Mouse (Mus musculus) hindbrain, embryonic 16.5 days (tissue): ENCODE data around the gene Plpp7. TPM values are rescaled to one million over a fixed set of nuclear protein-coding genes. Genes with fewer than 3 reads are reported as not detected.

Experiments
- ATAC-seq: fragments of 200-750 bp; cut with Nextera tagmentation; 2 replicates; pipeline ENCODE4 v1.8.0; 2017; ENCODE audit warnings: moderate TSS enrichment, moderate library complexity
- H3K27ac ChIP-seq: fragments of 300-500 bp; sonication (generic); 2 replicates; pipeline ENCODE4 v1.5.1; 2014; ENCODE audit warnings: low read depth, mild to moderate bottlenecking, control low read depth, low read length, moderate library complexity
- H3K27me3 ChIP-seq: fragments of 300-500 bp; sonication (generic); replicated peaks from 2 replicates; pipeline ENCODE4 v1.6.1; 2014; ENCODE audit warnings: low read length; ENCODE audit not compliant: control insufficient read depth, insufficient read depth
- H3K36me3 ChIP-seq: fragments of 300-500 bp; sonication (generic); 2 replicates; pipeline ENCODE4 v1.6.1; 2014; ENCODE audit warnings: mild to moderate bottlenecking, low read length, moderate library complexity, mixed read lengths; ENCODE audit not compliant: control insufficient read depth, insufficient read depth
- H3K4me1 ChIP-seq: fragments of 300-500 bp; sonication (generic); 2 replicates; pipeline ENCODE4 v1.6.1; 2014; ENCODE audit warnings: low read depth, low read length; ENCODE audit not compliant: control insufficient read depth, insufficient read depth
- H3K4me2 ChIP-seq: fragments of 300-500 bp; sonication (generic); 2 replicates; pipeline ENCODE4 v1.6.1; 2014; ENCODE audit warnings: mild to moderate bottlenecking, low read length, control low read depth, moderate library complexity
- H3K4me3 ChIP-seq: fragments of 300-500 bp; sonication (generic); 2 replicates; pipeline ENCODE4 v1.5.1; 2014; ENCODE audit warnings: mild to moderate bottlenecking, low read length, control low read depth, moderate library complexity
- H3K9ac ChIP-seq: fragments of 300-500 bp; sonication (generic); 2 replicates; pipeline ENCODE4 v1.6.1; 2014; ENCODE audit warnings: low read depth, mild to moderate bottlenecking, control low read depth, low read length, moderate library complexity
- H3K9me3 ChIP-seq: fragments of 300-500 bp; sonication (generic); 2 replicates; pipeline ENCODE4 v1.6.1; 2014; ENCODE audit warnings: mild to moderate bottlenecking, low read length, moderate library complexity; ENCODE audit not compliant: control insufficient read depth
- WGBS: fragments of 180-500 bp; shearing (Covaris S2); extraction: QIAGEN DNeasy Blood & Tissue Kit; methylation state at CpG from one replicate; pipeline ENCODE4 v1.1.7; 2014; 5-methylcytosine and 5-hydroxymethylcytosine counted together
- polyA plus RNA-seq: library from polyadenylated mRNA; unstranded; fragments of >200 nt; fragmentation: Nextera tagmentation; extraction: Ambion mirVana; gene quantifications from 2 replicates; pipeline ENCODE4 v1.2.1, GENCODE M21; 2015

Plpp7 gene
- polyA plus RNA-seq, 1 experiment from 2014 or later = 31.1 TPM

DNA sequence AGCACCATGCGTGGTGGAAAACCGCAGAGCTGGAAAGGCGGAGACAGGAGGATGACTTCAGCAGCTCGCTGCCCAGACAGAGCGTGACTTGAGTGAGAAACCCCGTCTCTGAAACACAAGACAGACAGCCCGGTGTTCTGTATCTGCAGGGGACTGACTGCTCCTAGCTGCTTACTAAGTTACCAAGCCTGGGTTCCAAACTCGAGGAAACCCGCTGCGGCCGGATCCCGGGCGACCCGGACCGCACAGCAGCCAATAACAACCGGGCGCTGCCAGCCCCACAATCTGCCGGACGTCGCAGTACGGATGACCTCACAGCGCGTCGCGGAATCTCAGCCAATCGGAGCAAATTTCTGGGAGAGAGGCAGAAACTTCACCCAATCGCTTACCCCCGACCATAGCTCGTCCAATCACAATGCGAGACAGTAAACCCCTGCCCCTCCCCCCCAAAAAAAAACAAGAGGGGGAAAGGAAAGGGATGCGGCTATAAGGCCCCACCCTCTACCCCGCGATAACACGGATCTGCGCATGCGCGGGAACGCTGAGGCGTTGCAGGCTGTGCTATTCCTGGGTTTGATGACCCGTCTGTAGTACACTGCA lies 42.4 kb downstream of the Plpp7 start:
- H3K4me1 ChIP-seq = peaks cover 4% of the 10 kb centered on the region; the same call in 1 of the 2 replicates
- no peaks in the 10 kb centered on the region for H3K27me3 ChIP-seq
- no peaks in the 10 kb centered on the region for H3K9me3 ChIP-seq
- 0% methylated on average over 40 of the region's 40 CpGs for WGBS
- peak overlapping the region; percentile 83 for H3K4me2 ChIP-seq
- H3K27ac ChIP-seq = peak overlapping the region; percentile 84
- no peaks in the 10 kb centered on the region for H3K36me3 ChIP-seq
- peak overlapping the region; percentile 55 for H3K4me3 ChIP-seq
- H3K9ac ChIP-seq = peak overlapping the region; percentile 73
- peak; percentile 98 for ATAC-seq

DNA sequence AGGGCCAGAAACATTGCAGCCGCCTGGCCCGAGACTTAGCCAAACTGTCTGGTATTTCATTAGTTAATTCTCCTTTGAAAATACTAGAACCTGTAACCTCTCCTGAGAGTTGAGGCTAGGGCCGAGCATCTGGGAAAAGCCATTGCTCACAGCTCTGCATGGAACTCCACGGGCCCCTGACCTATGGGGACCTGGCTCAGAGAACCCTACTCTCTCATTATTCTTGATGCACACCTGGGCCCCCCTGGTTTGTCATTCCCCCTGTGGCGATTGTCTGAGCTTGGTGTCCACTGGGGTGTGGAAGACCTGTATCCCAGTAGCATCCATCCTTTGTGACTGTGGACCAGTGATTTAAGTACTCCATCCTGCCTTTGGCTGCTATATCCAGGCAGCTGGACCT lies 44.0 kb downstream of the Plpp7 start:
- no peak overlapping the region for H3K9ac ChIP-seq
- H3K27ac ChIP-seq = no peak overlapping the region
- no peaks in the 10 kb centered on the region for H3K9me3 ChIP-seq
- H3K4me2 ChIP-seq = no peak overlapping the region
- H3K4me1 ChIP-seq = peaks cover 4% of the 10 kb centered on the region; the same call in 1 of the 2 replicates
- no peak for ATAC-seq
- H3K4me3 ChIP-seq = no peak overlapping the region
- H3K36me3 ChIP-seq = no peaks in the 10 kb centered on the region
- H3K27me3 ChIP-seq = no peaks in the 10 kb centered on the region
- WGBS = 81% methylated on average over 5 of the region's 5 CpGs

- H3K9ac ChIP-seq = peak overlapping the region; percentile 13; the same call in 1 of the 2 replicates
- no peaks in the 10 kb centered on the region for H3K27me3 ChIP-seq
- H3K4me1 ChIP-seq = peaks cover 4% of the 10 kb centered on the region; the same call in 1 of the 2 replicates
- no peak overlapping the region for H3K27ac ChIP-seq
- 15% methylated on average over 4 of the region's 4 CpGs for WGBS
- H3K9me3 ChIP-seq = no peaks in the 10 kb centered on the region
- no peak overlapping the region for H3K4me2 ChIP-seq
- no peaks in the 10 kb centered on the region for H3K36me3 ChIP-seq
- ATAC-seq = no peak
- H3K4me3 ChIP-seq = no peak overlapping the region
Observed at GRCm38 (mm10) chr2:32140498-32140934, 45.2 kb downstream of the Plpp7 start.

- 80% methylated on average over 6 of the region's 6 CpGs for WGBS
- Histone ChIP-seq H3K4me3 (no peak overlapping the region), H3K9ac (no peak overlapping the region), H3K36me3 (no peaks in the 10 kb centered on the region), H3K4me2 (no peak overlapping the region), H3K27me3 (no peaks in the 10 kb centered on the region), H3K27ac (no peak overlapping the region), H3K9me3 (no peaks in the 10 kb centered on the region), H3K4me1 (peaks cover 4% of the 10 kb centered on the region; the same call in 1 of the 2 replicates)
- no peak for ATAC-seq
Observed at GRCm38 (mm10) chr2:32141602-32142001, 46.3 kb downstream of the Plpp7 start.

GRCm38 (mm10) chr2:32142368-32142767 lies 47.0 kb downstream of the Plpp7 start:
- Histone ChIP-seq H3K9me3 (no peaks in the 10 kb centered on the region), H3K4me3 (no peak overlapping the region), H3K27ac (no peak overlapping the region), H3K4me2 (no peak overlapping the region), H3K4me1 (no peaks in the 10 kb centered on the region; the same call in 1 of the 2 replicates), H3K36me3 (no peaks in the 10 kb centered on the region), H3K9ac (no peak overlapping the region), H3K27me3 (no peaks in the 10 kb centered on the region)
- WGBS = 66% methylated on average over 6 of the region's 6 CpGs
- ATAC-seq = no peak

DNA sequence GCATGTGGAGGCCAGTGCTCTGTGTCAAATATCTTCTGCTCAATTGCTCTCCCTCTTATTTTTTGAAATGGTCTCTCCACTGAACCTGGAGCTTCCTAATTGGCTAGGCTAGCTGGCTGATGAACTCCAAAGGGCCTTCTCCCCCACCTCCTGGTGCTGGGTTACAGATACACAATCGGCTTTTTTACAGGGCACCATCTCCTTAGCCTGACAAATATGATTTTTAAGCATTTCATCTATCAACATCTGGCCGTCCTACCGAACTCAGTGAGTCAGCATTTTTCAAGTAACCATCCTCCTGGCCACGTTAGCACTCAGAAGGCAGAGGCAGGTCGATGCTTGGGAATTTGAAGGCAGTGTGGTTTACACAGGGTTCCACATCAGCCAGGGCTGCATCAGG lies 49.3 kb downstream of the Plpp7 start:
- 92% methylated on average over 5 of the region's 5 CpGs for WGBS
- Histone ChIP-seq H3K9ac (no peak overlapping the region), H3K27me3 (no peaks in the 10 kb centered on the region), H3K4me1 (no peaks in the 10 kb centered on the region), H3K27ac (no peak overlapping the region), H3K4me2 (no peak overlapping the region), H3K36me3 (no peaks in the 10 kb centered on the region), H3K9me3 (no peaks in the 10 kb centered on the region), H3K4me3 (no peak overlapping the region)
- no peak for ATAC-seq

DNA sequence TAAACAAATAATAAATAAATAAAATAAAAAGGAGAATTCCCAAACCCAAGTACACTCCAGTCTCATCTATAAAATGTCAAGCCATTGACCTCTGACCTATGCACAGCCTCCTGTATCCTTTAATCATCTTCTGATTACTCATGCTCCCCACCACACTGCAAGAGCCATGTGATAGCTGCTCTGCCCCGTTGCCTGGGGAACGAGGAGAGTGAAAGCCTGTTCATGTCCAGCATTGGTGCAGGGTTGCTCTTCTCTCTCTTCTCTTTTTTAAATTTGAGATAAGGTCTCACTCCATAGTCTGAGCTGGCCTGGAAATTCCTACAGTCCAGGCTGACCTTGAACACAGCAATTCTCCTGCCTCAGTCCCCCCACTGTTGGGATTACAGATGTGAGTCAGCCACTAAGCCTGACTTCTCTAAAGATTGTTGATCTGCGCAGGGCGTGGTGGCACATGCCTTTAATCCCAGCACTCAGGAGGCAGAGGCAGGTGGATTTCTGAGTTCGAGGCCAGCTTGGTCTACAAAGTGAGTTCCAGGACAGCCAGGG lies 51.4 kb downstream of the Plpp7 start:
- Histone ChIP-seq H3K4me2 (no peak overlapping the region), H3K27ac (no peak overlapping the region), H3K9me3 (no peaks in the 10 kb centered on the region), H3K27me3 (no peaks in the 10 kb centered on the region), H3K4me3 (no peak overlapping the region), H3K36me3 (no peaks in the 10 kb centered on the region), H3K4me1 (peaks cover 6% of the 10 kb centered on the region), H3K9ac (no peak overlapping the region)
- ATAC-seq = no peak
- WGBS = 79% methylated on average over 5 of the region's 5 CpGs

DNA sequence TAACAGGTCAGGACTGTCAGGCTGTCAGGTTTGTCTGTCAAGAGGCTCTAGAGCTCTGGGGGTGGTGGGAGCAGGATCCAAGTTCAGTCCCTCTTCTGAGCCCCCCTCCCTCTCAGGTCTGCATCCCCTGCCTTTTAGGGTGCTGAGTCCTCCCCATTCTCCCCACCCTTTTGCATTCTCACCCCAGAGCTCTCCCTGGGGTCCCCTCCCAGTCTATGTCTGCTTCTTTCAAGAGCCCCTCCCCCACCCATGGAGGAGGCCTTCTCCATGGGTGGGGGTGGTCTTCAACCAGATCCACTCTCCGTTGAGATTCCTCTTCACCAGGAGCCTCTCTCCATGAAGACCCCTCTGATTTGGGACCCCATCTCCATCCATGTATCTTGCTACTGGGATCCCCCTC lies 54.8 kb downstream of the Plpp7 start:
- Histone ChIP-seq H3K9me3 (no peaks in the 10 kb centered on the region), H3K9ac (peak overlapping the region; percentile 98), H3K4me2 (peak overlapping the region; percentile 87), H3K27me3 (no peaks in the 10 kb centered on the region), H3K4me3 (peak overlapping the region; percentile 77), H3K36me3 (no peaks in the 10 kb centered on the region), H3K4me1 (peaks cover 33% of the 10 kb centered on the region), H3K27ac (peak overlapping the region; percentile 99)
- no peak for ATAC-seq
- WGBS = 21% methylated on average over 1 of the region's 1 CpGs

- H3K4me3 ChIP-seq = peak overlapping the region; percentile 77
- H3K36me3 ChIP-seq = no peaks in the 10 kb centered on the region
- H3K27me3 ChIP-seq = no peaks in the 10 kb centered on the region
- H3K9me3 ChIP-seq = no peaks in the 10 kb centered on the region
- peak overlapping the region; percentile 99 for H3K27ac ChIP-seq
- peaks cover 37% of the 10 kb centered on the region for H3K4me1 ChIP-seq
- peak; percentile 66 for ATAC-seq
- peak overlapping the region; percentile 98 for H3K9ac ChIP-seq
- WGBS = 4% methylated on average over 7 of the region's 7 CpGs
- H3K4me2 ChIP-seq = peak overlapping the region; percentile 87
Observed at GRCm38 (mm10) chr2:32150562-32150923, 55.2 kb downstream of the Plpp7 start.
